Mouse (Mus musculus) kidney, adult 2 months (tissue): ENCODE measurements at regions not wholly inside any gene's neighbourhood (a gene's known extent, or its start where the extent isn't known, plus 50 kb on each side); places are given as distances from the start of the nearest gene placed in this dataset.

ENCODE experiments used
- CTCF ChIP-seq: fragments of 200-500 bp; conservative IDR thresholded peaks from 2 replicates; pipeline ENCODE4 v1.5.1; 2011; ENCODE audit warnings: low read depth, mild to moderate bottlenecking, control low read depth, low read length, moderate library complexity, mixed read lengths; ENCODE audit not compliant: insufficient read depth, insufficient read length
- POLR2A ChIP-seq: fragments of 200-500 bp; IDR thresholded peaks from one replicate; pipeline ENCODE4 v1.6.1; 2011; ENCODE audit warnings: low read depth, low read length, control low read depth

- TF ChIP-seq POLR2A = no peak
- TF ChIP-seq CTCF = no peak
Observed at GRCm38 (mm10) chr1:34678734-34679068, 99.2 kb downstream of the Amer3 start.
